Mouse (Mus musculus): Measurements from ENCODE around the gene Arid4a. TPM values are rescaled to one million over a fixed set of nuclear protein-coding genes. Genes with fewer than 3 reads are reported as not detected.

Gene Arid4a
- total and polyA plus RNA-seq, 3 experiments, result 12.4 to 57.5 (median 57.4) TPM

DNA sequence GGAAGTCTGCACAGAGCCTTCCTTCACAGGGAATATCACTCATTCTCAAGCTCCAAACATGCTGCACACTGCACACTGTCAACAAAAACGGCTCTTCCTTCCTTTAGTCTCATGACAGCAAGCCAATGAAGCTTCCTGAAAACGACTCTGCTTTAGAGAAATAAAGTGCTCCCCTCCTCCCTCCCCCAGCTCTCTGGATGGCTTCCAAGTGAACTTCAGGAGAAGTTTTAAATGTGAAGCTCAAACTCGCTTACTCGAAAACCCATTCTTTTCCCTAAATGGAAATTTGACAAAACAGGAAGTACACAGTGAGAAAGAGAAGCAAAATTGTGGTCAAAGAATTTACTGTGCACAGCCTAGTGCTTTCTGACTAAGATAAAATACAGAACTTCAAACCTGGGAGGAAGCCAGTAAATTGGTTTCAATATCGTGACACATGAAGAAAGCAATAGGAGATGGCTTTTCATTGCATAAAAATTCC, 16.3 kb upstream of the Arid4a start:
- Histone ChIP-seq H3K4me3 (ENCODE audit: low read depth, low read length) (peak overlapping the region; percentile 38; the same call in 1 of the 2 replicates), H3K27me3 (ENCODE audit: insufficient read depth, low read length) (no peaks in the 10 kb centered on the region), H3K36me3 (replicated peaks) (peaks cover 73% of the 10 kb centered on the region), H3K4me1 (ENCODE audit: insufficient read depth, low read depth, low read length) (peaks cover 32% of the 10 kb centered on the region), H3K9me3 (replicated peaks) (no peaks in the 10 kb centered on the region)
- ATAC-seq (ENCODE audit: extremely low read depth, insufficient number of reproducible peaks, low FRiP score, poor library complexity, severe bottlenecking) (peak; percentile 50), DNase-seq (ENCODE audit: low spot score) (peak; percentile 45)
- TF ChIP-seq CTCF (IDR thresholded peaks at IDR 0.05; ENCODE audit: low read depth, low read length), result no peak
- no peak for TF ChIP-seq GATA2 (IDR thresholded peaks at IDR 0.05; ENCODE audit: borderline replicate concordance, low read depth, low read length)
- no peak for TF ChIP-seq TAL1 (conservative IDR thresholded peaks at IDR 0.05; ENCODE audit: low read depth, low read length)
- TF ChIP-seq POLR2AphosphoS5 (IDR thresholded peaks at IDR 0.05; ENCODE audit: insufficient replicate concordance, low read depth, low read length), result no peak
- TF ChIP-seq GATA1 (IDR thresholded peaks at IDR 0.05; ENCODE audit: borderline replicate concordance, low read length), result no peak

DNA sequence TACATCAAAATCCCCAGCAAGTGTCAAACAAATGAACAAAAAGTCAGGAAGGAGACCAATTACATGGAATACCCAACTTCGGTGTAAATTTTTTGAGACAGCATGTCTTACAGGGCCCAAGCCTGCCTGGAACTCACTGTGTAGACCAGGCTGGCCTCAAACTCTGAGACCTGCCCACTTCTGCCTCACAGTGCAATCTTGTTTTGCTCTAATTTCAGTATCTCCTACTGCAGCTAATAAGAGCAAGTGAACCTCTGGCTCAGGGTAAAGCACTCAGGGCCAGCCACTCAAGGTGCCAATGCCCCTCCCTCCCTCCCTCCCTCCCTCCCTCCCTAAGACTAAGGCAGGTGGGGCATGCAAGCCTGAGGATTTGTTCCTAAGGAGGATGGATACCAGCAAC, 15.4 kb upstream of the Arid4a start:
- Histone ChIP-seq H3K36me3 (replicated peaks) (peaks cover 74% of the 10 kb centered on the region), H3K4me1 (ENCODE audit: insufficient read depth, low read depth, low read length) (peaks cover 34% of the 10 kb centered on the region), H3K9me3 (replicated peaks) (no peaks in the 10 kb centered on the region), H3K4me3 (ENCODE audit: low read depth, low read length) (no peak overlapping the region), H3K27me3 (ENCODE audit: insufficient read depth, low read length) (no peaks in the 10 kb centered on the region)
- ATAC-seq (ENCODE audit: extremely low read depth, insufficient number of reproducible peaks, low FRiP score, poor library complexity, severe bottlenecking) (no peak; the same call in 1 of the 2 replicates), DNase-seq (ENCODE audit: low spot score) (no peak)
- TF ChIP-seq POLR2AphosphoS5 (IDR thresholded peaks at IDR 0.05; ENCODE audit: insufficient replicate concordance, low read depth, low read length) (no peak), GATA1 (IDR thresholded peaks at IDR 0.05; ENCODE audit: borderline replicate concordance, low read length) (no peak), GATA2 (IDR thresholded peaks at IDR 0.05; ENCODE audit: borderline replicate concordance, low read depth, low read length) (no peak), CTCF (IDR thresholded peaks at IDR 0.05; ENCODE audit: low read depth, low read length) (no peak), TAL1 (conservative IDR thresholded peaks at IDR 0.05; ENCODE audit: low read depth, low read length) (no peak)

DNA sequence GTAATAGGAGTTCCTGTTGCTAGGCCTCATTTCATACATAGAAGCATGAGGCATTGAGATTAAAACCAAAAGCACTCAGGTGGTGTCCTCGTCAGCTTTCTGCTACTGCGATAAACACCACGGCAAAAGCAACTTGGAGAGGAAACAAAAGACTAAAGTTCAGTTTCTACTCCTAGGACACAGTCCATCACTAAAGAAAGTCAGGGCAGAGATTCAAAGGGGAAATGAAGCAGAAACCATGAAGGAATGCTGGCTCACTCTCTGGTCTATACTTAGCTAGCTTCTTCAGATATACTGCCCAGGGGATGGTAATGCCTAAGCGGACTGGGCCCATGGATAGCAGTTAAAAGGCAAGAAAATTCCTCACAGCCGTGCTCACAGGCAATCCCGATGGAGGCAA, 14.3 kb upstream of the Arid4a start:
- Histone ChIP-seq H3K9me3 (replicated peaks) (no peaks in the 10 kb centered on the region), H3K4me1 (ENCODE audit: insufficient read depth, low read depth, low read length) (peaks cover 35% of the 10 kb centered on the region), H3K36me3 (replicated peaks) (peaks cover 74% of the 10 kb centered on the region), H3K4me3 (ENCODE audit: low read depth, low read length) (no peak overlapping the region), H3K27me3 (ENCODE audit: insufficient read depth, low read length) (no peaks in the 10 kb centered on the region)
- no peak for DNase-seq (ENCODE audit: low spot score)
- TF ChIP-seq CTCF (IDR thresholded peaks at IDR 0.05; ENCODE audit: low read depth, low read length), result no peak
- no peak for TF ChIP-seq GATA2 (IDR thresholded peaks at IDR 0.05; ENCODE audit: borderline replicate concordance, low read depth, low read length)
- TF ChIP-seq GATA1 (IDR thresholded peaks at IDR 0.05; ENCODE audit: borderline replicate concordance, low read length), result no peak
- TF ChIP-seq TAL1 (conservative IDR thresholded peaks at IDR 0.05; ENCODE audit: low read depth, low read length), result no peak
- TF ChIP-seq POLR2AphosphoS5 (IDR thresholded peaks at IDR 0.05; ENCODE audit: insufficient replicate concordance, low read depth, low read length), result no peak
- no peak for ATAC-seq (ENCODE audit: extremely low read depth, insufficient number of reproducible peaks, low FRiP score, poor library complexity, severe bottlenecking)

DNA sequence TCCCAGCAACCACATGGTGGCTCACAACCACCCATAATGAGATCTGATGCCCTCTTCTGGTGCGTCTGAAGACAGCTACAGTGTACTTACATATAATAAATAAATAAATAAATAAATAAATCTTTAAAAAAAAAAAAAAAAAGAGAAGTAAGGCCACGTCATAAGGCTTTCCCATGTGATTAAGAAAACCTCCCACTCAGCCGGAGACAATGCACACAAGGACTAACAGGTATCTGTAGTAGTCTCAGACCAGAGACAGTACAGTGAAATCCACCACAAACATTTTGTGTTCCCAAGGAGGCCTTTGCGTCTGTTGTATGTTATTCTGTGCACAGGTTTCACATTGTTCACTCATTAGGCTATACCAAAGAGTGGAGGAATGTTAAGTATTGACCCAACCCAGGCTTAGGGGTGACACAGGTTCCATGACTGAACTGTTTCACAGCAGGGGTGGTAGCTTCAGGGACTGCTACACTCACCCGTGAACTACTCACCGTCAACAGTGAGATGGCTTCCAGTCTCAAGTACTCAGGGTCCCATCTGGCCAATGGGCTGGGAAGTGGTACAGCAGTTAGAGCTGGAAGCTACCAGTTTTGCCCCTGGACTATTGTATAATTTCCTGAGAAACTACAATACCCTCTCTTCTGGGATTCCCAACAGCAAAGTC, 11.9 kb upstream of the Arid4a start:
- ATAC-seq (ENCODE audit: extremely low read depth, insufficient number of reproducible peaks, low FRiP score, poor library complexity, severe bottlenecking) (no peak), DNase-seq (ENCODE audit: low spot score) (no peak)
- Histone ChIP-seq H3K4me3 (ENCODE audit: low read depth, low read length) (no peak overlapping the region), H3K4me1 (ENCODE audit: insufficient read depth, low read depth, low read length) (peaks cover 26% of the 10 kb centered on the region), H3K9me3 (replicated peaks) (no peaks in the 10 kb centered on the region), H3K27me3 (ENCODE audit: insufficient read depth, low read length) (no peaks in the 10 kb centered on the region), H3K36me3 (replicated peaks) (peaks cover 79% of the 10 kb centered on the region)
- TF ChIP-seq TAL1 (conservative IDR thresholded peaks at IDR 0.05; ENCODE audit: low read depth, low read length) (no peak), POLR2AphosphoS5 (IDR thresholded peaks at IDR 0.05; ENCODE audit: insufficient replicate concordance, low read depth, low read length) (0 out of 2 replicates have a peak, but pooled peaks have one; percentile 19)

DNA sequence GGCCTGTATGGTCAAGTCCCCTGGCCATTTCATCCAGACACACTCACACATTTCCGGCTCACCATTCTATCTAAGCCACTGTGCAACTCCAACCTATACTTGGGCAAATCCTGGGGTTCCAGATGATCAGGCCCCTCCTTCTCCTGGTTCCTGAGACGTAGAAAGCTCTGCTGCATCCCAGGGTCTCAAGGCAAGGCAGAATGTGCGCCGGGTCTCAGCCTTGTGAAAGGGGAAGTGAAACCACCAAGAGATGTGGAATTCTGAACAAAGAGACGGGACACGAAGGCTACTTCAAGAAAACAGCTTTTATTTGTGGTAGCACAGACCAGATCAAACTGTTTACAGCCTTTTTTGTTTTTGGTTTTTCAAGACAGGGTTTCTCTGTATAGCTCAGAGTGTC, 9.6 kb upstream of the Arid4a start:
- no peak for TF ChIP-seq GATA2 (IDR thresholded peaks at IDR 0.05; ENCODE audit: borderline replicate concordance, low read depth, low read length)
- TF ChIP-seq CTCF (IDR thresholded peaks at IDR 0.05; ENCODE audit: low read depth, low read length), result no peak
- no peak for TF ChIP-seq TAL1 (conservative IDR thresholded peaks at IDR 0.05; ENCODE audit: low read depth, low read length)
- no peak for TF ChIP-seq GATA1 (IDR thresholded peaks at IDR 0.05; ENCODE audit: borderline replicate concordance, low read length)
- TF ChIP-seq POLR2AphosphoS5 (IDR thresholded peaks at IDR 0.05; ENCODE audit: insufficient replicate concordance, low read depth, low read length), result no peak
- Histone ChIP-seq H3K4me1 (ENCODE audit: insufficient read depth, low read depth, low read length) (peaks cover 15% of the 10 kb centered on the region), H3K4me3 (ENCODE audit: low read depth, low read length) (no peak overlapping the region), H3K27me3 (ENCODE audit: insufficient read depth, low read length) (no peaks in the 10 kb centered on the region), H3K36me3 (replicated peaks) (peaks cover 84% of the 10 kb centered on the region), H3K9me3 (replicated peaks) (no peaks in the 10 kb centered on the region)
- DNase-seq (ENCODE audit: low spot score) (no peak), ATAC-seq (ENCODE audit: extremely low read depth, insufficient number of reproducible peaks, low FRiP score, poor library complexity, severe bottlenecking) (no peak)

DNA sequence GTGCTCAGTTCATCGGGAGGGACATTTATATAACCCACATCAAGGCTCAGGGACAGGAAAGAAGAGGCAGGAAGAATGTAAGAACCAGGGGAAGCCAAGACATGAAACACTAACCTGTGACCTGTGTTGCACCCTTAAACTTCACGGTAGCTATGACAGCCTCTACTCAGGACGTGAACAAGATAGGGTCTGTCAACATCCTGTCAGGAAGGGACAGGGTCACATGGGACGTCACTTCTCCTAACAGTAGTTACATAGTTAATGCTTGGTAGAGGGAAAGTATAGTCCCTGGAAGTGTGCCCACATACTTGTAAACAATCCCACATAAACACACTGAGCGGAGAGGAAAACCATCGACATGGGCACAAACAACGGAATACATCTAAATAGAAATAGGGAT, 8.9 kb upstream of the Arid4a start:
- no peaks in the 10 kb centered on the region for H3K27me3 ChIP-seq (ENCODE audit: insufficient read depth, low read length)
- peaks cover 81% of the 10 kb centered on the region for H3K36me3 ChIP-seq (replicated peaks)
- ATAC-seq (ENCODE audit: extremely low read depth, insufficient number of reproducible peaks, low FRiP score, poor library complexity, severe bottlenecking), result no peak
- no peak for DNase-seq (ENCODE audit: low spot score)
- H3K4me3 ChIP-seq (ENCODE audit: low read depth, low read length), result no peak overlapping the region
- H3K4me1 ChIP-seq (ENCODE audit: insufficient read depth, low read depth, low read length), result peaks cover 18% of the 10 kb centered on the region
- TF ChIP-seq POLR2AphosphoS5 (IDR thresholded peaks at IDR 0.05; ENCODE audit: insufficient replicate concordance, low read depth, low read length) (no peak), GATA2 (IDR thresholded peaks at IDR 0.05; ENCODE audit: borderline replicate concordance, low read depth, low read length) (no peak), TAL1 (conservative IDR thresholded peaks at IDR 0.05; ENCODE audit: low read depth, low read length) (no peak), GATA1 (IDR thresholded peaks at IDR 0.05; ENCODE audit: borderline replicate concordance, low read length) (no peak), CTCF (IDR thresholded peaks at IDR 0.05; ENCODE audit: low read depth, low read length) (no peak)
- H3K9me3 ChIP-seq (replicated peaks), result no peaks in the 10 kb centered on the region

All from G1E (cell line).